Mouse (Mus musculus) heart, embryonic 14.5 days (tissue): ENCODE data around the gene Kif27. TPM values are rescaled to one million over a fixed set of nuclear protein-coding genes. Genes with fewer than 3 reads are reported as not detected.
"Not testable (repeated sequence)": the region's sequence is repeated elsewhere in the genome, so short reads cannot be mapped to it uniquely, and the experiment has no call there.

Source experiments
- ATAC-seq: fragments of 200-750 bp; cut with Nextera tagmentation; 2 replicates; pipeline ENCODE4 v1.8.0; 2017; ENCODE audit warnings: low read depth, moderate TSS enrichment; ENCODE audit not compliant: insufficient number of reproducible peaks, insufficient read depth, low FRiP score
- H3K27ac ChIP-seq, 2 experiments: fragments of 200-500 bp in 1 of 2; fragments of 300-500 bp in 1 of 2; sonication (generic) in 1 of 2; replicated peaks in 1 of 2; 2 replicates each; pipeline ENCODE4 v1.5.1; 2012 to 2014; ENCODE audit warnings: low read depth in 2 of 2, low read length in 2 of 2, control low read depth in 1 of 2, mild to moderate bottlenecking in 1 of 2, mixed read lengths in 1 of 2; ENCODE audit not compliant: control insufficient read depth in 1 of 2, insufficient read depth in 1 of 2
- H3K27me3 ChIP-seq: fragments of 300-500 bp; sonication (generic); 2 replicates; pipeline ENCODE4 v1.6.1; 2014; ENCODE audit warnings: mild to moderate bottlenecking, low read length, control low read depth; ENCODE audit not compliant: control insufficient read depth, insufficient read depth
- H3K36me3 ChIP-seq: fragments of 300-500 bp; sonication (generic); 2 replicates; pipeline ENCODE4 v1.6.1; 2014; ENCODE audit warnings: mild to moderate bottlenecking, control low read depth, low read length, mixed read lengths; ENCODE audit not compliant: control insufficient read depth, insufficient read depth
- H3K4me1 ChIP-seq, 2 experiments: fragments of 200-500 bp in 1 of 2; fragments of 300-500 bp in 1 of 2; sonication (generic) in 1 of 2; 2 replicates each; pipeline ENCODE4 v1.6.1; 2012 to 2014; ENCODE audit warnings: low read length in 2 of 2, control low read depth in 1 of 2, mixed read lengths in 1 of 2; ENCODE audit not compliant: control insufficient read depth in 2 of 2, insufficient read depth in 2 of 2
- H3K4me2 ChIP-seq: fragments of 300-500 bp; sonication (generic); 2 replicates; pipeline ENCODE4 v1.6.1; 2014; ENCODE audit warnings: mild to moderate bottlenecking, low read length
- H3K4me3 ChIP-seq, 2 experiments: fragments of 200-500 bp in 1 of 2; fragments of 300-500 bp in 1 of 2; sonication (generic) in 1 of 2; 2 replicates each; pipeline ENCODE4 v1.5.1; 2012 to 2014; ENCODE audit warnings: low read length in 2 of 2, mild to moderate bottlenecking in 2 of 2, control low read depth in 1 of 2, low read depth in 1 of 2, moderate library complexity in 1 of 2; ENCODE audit not compliant: control insufficient read depth in 1 of 2, insufficient read depth in 1 of 2
- H3K9ac ChIP-seq: fragments of 300-500 bp; sonication (generic); 2 replicates; pipeline ENCODE4 v1.6.1; 2014; ENCODE audit warnings: mild to moderate bottlenecking, low read length
- H3K9me3 ChIP-seq: fragments of 300-500 bp; sonication (generic); 2 replicates; pipeline ENCODE4 v1.6.1; 2016; ENCODE audit warnings: low read length, control low read depth; ENCODE audit not compliant: control insufficient read depth
- WGBS: fragments of 180-500 bp; shearing (Covaris S2); extraction: QIAGEN DNeasy Blood & Tissue Kit; methylation state at CpG from one replicate; pipeline ENCODE4 v1.1.7; 2014; 5-methylcytosine and 5-hydroxymethylcytosine counted together
- polyA plus RNA-seq: library from polyadenylated mRNA; unstranded; fragments of >200 nt; fragmentation: Nextera tagmentation; extraction: Ambion mirVana; gene quantifications from 2 replicates; pipeline ENCODE4 v1.2.1, GENCODE M21; 2014

Kif27 gene
- polyA plus RNA-seq, 1 experiment from 2014 or later: 0.82 TPM

GRCm38 (mm10) chr13:58394392-58394791 lies 35.5 kb upstream of the Kif27 start:
- H3K27ac ChIP-seq, H3K4me2 ChIP-seq, H3K9ac ChIP-seq, H3K4me3 ChIP-seq, H3K27me3 ChIP-seq, ATAC-seq, H3K4me1 ChIP-seq, H3K9me3 ChIP-seq: not testable (repeated sequence)
- peaks cover 95% of the 10 kb centered on the region for H3K36me3 ChIP-seq
- 77% methylated on average over 11 of the region's 11 CpGs for WGBS

DNA sequence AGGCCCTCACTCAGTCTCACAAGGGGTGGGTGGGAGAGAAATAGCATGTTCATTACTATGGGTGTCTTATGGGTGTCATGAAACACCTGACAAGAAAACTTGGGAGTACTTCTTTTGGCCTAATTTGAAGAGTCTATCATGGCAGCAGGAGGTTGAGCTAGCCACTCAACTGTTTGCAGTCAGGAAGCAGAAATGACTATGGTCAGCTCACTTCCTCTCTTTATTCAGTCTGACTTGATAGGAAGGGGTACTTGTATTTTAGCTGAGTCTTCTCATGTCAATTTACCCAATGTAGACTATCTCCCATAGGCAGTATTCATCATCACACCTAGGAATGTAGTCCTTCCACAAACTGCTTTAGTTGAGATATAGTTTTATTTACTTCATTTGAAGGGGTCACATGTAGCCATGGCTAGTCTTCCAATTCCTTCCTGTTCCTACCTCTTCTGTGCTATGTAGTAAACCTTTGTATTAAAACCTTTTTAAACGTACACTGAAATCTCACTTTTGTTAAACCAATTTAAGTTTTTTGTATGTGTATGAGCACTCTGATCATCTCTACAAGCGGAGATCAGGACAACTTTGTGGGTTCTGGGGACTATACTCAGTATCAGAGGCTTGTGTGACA lies 30.5 kb upstream of the Kif27 start:
- no peaks in the 10 kb centered on the region for H3K9me3 ChIP-seq
- ATAC-seq: no peak
- no peaks in the 10 kb centered on the region for H3K27me3 ChIP-seq
- H3K4me1 ChIP-seq: no peaks in the 10 kb centered on the region; a peak in 1 of 4 replicates
- no peak overlapping the region for H3K27ac ChIP-seq
- no peak overlapping the region for H3K4me2 ChIP-seq
- 78% methylated on average over 2 of the region's 2 CpGs for WGBS
- peaks cover 49% of the 10 kb centered on the region for H3K36me3 ChIP-seq
- H3K9ac ChIP-seq: no peak overlapping the region
- no peak overlapping the region for H3K4me3 ChIP-seq

DNA sequence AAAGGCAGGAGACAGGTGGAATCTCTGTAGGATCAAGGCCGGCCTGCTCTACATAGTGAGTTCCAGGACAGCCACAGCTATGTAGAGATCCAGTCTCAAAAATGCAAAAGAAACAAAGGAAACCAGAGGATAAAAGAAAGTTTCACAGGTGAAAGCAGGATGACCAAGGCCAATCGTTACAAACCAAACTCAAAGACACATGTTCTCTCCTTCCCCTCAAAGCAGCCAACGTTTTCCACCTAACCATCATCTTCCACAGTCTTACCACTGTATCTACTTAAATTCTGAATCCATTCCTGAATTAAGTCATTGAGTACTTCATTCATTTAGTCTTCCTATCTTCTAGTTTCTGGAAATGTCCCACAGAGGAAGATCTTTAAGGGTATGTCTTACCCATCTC lies 29.5 kb upstream of the Kif27 start:
- Histone ChIP-seq H3K4me1 (peaks cover 2 to 4% of the 10 kb centered on the region in 2 experiments; a peak in 2 of 4 replicates), H3K4me3 (no peak overlapping the region), H3K9me3 (no peaks in the 10 kb centered on the region), H3K27me3 (no peaks in the 10 kb centered on the region), H3K36me3 (peaks cover 38% of the 10 kb centered on the region), H3K27ac (no peak overlapping the region; a peak in 1 of 4 replicates), H3K9ac (no peak overlapping the region), H3K4me2 (no peak overlapping the region)
- 45% methylated on average over 3 of the region's 3 CpGs for WGBS
- no peak for ATAC-seq

DNA sequence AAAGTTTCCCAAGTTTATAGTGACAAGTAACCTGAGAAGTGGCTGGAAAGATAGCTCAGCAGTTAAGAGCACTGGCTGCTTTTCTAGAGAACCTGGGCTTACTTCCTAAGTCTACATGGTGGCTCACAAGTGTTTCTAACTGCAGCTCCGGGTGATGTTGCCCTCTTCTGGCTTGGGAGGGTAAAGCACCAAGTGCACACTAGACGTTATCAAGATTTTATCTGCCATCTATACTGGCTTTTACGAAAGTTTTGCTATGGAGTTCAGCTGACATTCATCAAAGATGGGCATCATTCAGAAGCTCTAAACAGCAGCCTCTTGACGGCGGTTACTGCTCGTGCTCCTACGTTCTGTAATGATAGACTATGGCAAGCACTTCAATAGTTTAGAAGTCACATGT lies 29.0 kb upstream of the Kif27 start:
- Histone ChIP-seq H3K9ac (no peak overlapping the region), H3K4me2 (no peak overlapping the region), H3K27ac (no peak overlapping the region; a peak in 1 of 4 replicates), H3K9me3 (no peaks in the 10 kb centered on the region), H3K36me3 (peaks cover 37% of the 10 kb centered on the region), H3K27me3 (no peaks in the 10 kb centered on the region), H3K4me1 (peaks cover 2 to 4% of the 10 kb centered on the region in 2 experiments; a peak in 2 of 4 replicates), H3K4me3 (no peak overlapping the region)
- 9% methylated on average over 7 of the region's 7 CpGs for WGBS
- ATAC-seq: no peak; the same call in 1 of the 2 replicates

DNA sequence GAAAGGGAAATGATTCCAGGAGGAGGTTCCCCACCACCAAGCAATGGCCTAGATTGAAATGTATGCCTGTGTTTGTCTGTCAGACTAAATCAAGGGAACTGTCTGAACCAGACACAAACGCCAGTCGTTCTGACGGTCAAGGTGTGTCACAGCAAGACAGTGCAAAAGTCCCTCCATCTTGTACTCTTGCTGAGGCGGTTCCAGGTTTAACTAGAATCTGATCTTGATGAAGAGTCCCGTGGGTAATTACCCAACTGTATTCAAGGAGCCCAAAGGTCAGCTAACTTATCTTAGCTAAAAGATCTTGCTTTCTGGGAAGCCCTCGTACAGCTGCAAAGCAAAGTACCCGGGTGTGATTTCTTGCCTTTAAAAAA lies 26.6 kb upstream of the Kif27 start:
- ATAC-seq: no peak
- H3K9ac ChIP-seq: peak overlapping the region; percentile 91
- H3K4me1 ChIP-seq: peaks cover 2 to 4% of the 10 kb centered on the region in 2 experiments; a peak in 2 of 4 replicates
- H3K4me3 ChIP-seq: peak overlapping the region; percentile 78 to 81
- no peaks in the 10 kb centered on the region for H3K27me3 ChIP-seq
- peak overlapping the region in 1 of 2 experiments; percentile 60; a peak in 2 of 4 replicates for H3K27ac ChIP-seq
- H3K4me2 ChIP-seq: peak overlapping the region; percentile 93
- WGBS: 87% methylated on average over 7 of the region's 7 CpGs
- peaks cover 37% of the 10 kb centered on the region for H3K36me3 ChIP-seq
- peaks cover 12% of the 10 kb centered on the region for H3K9me3 ChIP-seq

- peaks cover 2 to 4% of the 10 kb centered on the region in 2 experiments; a peak in 2 of 4 replicates for H3K4me1 ChIP-seq
- H3K36me3 ChIP-seq: peaks cover 33% of the 10 kb centered on the region
- H3K9ac ChIP-seq: peak within 1 kb of the TSS; percentile 91
- H3K27me3 ChIP-seq: no peaks in the 10 kb centered on the region
- peak within 1 kb of the TSS; percentile 78 to 81 for H3K4me3 ChIP-seq
- 2% methylated on average over 80 of the region's 80 CpGs for WGBS
- peaks cover 18% of the 10 kb centered on the region for H3K9me3 ChIP-seq
- ATAC-seq: peak; percentile 55
- peak within 1 kb of the TSS in 1 of 2 experiments; percentile 60; a peak in 2 of 4 replicates for H3K27ac ChIP-seq
- H3K4me2 ChIP-seq: peak within 1 kb of the TSS; percentile 93
Observed at GRCm38 (mm10) chr13:58384779-58385546, 26.0 kb upstream of the Kif27 start, which contains the start of gene 2210016F16Rik. Gene 2210016F16Rik, minus strand, starts transcription at chr13:58385225.

- WGBS: 48% methylated on average over 11 of the region's 11 CpGs
- Histone ChIP-seq H3K36me3 (peaks cover 27% of the 10 kb centered on the region), H3K27ac (no peak overlapping the region), H3K9me3 (peaks cover 21% of the 10 kb centered on the region), H3K4me1 (peaks cover 2 to 4% of the 10 kb centered on the region in 2 experiments; a peak in 2 of 4 replicates), H3K4me2 (peak overlapping the region; percentile 93), H3K27me3 (no peaks in the 10 kb centered on the region), H3K4me3 (peak overlapping the region; percentile 78 to 81), H3K9ac (peak overlapping the region; percentile 91)
- ATAC-seq: no peak
Observed at GRCm38 (mm10) chr13:58384371-58384770, 25.4 kb upstream of the Kif27 start.
